Mouse (Mus musculus) left cerebral cortex, postnatal 14 days (tissue): Measurements from ENCODE around the gene Akap8l. TPM values are rescaled to one million over a fixed set of nuclear protein-coding genes. Genes with fewer than 3 reads are reported as not detected.

Experiments used
- DNase-seq, 2 experiments: peaks; one replicate each; pipeline ENCODE4 v3.0.0; 2021 to 2022; ENCODE audit warnings: low spot score in 2 of 2, mixed read lengths in 1 of 2
- intact Hi-C: fragments of 180-260 bp; cut with DNase I; formaldehyde crosslinking; loops from one replicate; pipeline ENCODE4 v1.15.1; 2025
- total RNA-seq, 2 experiments: library from RNA; stranded (reverse); gene quantifications; 2 replicates each; pipeline ENCODE4 v1.2.3; 2021

Gene Akap8l
- total RNA-seq, 2 experiments from 2014 or later, result 164 to 175 TPM

DNA sequence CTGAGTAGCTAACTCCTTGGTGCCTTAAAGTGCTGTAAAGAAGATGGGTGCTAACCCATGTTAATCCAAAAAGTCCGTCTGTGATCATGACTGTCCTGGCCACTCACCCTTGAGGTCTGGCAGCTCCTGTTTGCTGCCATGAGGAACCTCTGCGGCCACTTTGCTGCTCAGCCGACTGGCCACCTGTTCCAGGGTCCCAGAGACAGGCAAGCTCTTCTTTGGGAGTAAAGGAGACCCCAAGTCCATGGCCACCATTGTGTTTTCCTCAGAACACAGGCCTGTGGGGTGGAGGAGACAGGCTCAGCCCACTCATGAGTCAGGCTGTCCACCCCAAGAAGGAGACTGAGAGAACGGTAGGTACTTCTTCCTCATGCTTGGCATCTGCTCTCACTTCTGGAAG is 12.3 kb upstream of the Akap8l start:
- no peak for DNase-seq
- intact Hi-C loops, result no loop called here

DNA sequence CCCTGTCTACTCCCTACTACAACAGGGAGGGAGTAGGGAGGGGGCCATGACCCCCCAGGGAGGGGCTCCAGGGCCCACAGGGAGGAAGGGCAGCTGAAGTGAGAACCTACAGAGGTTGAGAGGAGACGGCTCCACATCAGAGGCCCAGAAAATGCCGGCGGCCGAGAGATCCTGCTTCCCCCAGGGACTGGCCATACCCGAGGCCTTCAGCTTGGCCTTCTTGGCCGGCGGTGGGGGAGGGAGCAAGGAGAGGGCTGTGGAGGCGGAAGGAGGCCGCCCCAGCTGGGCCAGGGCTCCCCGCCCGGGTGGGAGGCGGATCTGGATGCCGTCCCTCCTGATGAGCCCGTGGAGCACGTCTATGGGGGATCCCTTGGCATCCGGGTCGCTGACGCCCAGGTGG is 9.5 kb upstream of the Akap8l start:
- intact Hi-C loops, result no loop called here
- DNase-seq, result no peak

DNA sequence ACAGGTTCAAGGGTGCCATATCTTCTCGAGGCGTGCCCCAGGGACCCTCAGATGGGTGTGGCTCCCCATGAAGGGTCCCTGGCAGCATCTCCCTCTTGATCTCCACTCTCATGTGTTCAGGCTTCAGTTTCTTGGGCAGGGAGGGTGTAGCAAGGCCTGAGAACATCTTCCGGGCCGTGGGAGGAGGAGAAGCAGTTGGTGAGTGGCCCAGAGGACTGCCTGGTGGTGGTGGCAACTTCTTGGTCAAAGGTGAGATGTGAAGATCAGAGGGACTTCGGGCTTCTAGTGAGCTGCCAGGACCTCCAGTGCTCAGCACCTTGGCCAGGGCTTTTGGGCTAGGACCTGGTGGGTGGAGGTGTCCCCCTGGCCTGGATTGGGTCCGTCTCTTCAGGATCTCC is 8.5 kb upstream of the Akap8l start:
- DNase-seq, result no peak
- intact Hi-C loops, result no loop called here

DNA sequence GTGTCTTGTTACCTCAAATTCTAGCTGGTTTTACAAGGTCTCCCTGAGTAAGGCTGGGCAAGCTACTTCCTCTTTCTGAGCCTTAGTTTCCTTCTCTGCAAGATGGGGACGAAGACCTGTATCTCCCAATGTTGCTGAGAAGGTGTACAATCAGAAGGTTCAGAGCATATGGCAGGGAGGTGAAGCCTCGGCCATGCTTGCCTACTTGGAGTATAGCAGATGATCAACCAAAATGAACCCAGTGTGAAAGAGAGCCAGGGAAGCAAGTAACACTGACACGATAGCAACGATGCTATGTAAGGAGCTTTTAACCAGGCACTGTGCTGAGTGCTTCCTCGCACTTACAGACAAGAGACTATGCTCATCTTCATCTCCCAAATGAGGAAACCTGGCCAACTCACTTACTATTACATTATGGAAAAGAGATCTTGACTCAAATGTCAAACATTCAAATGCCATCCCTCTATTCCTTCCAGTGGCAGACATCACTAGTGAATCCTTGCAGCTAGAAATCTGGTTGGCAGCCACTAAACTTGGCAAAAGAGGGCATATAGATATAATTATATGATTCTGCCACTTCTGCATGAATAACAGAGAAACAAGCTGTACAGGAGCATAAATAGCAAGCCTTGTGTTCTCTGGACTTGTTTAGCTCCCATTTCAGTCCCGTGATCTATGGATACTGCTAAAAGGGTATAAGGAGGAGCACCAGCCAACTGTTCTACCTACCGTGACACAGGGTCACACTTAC is 8.0 kb upstream of the Akap8l start:
- peak in 1 of 2 experiments; percentile 73 for DNase-seq
- intact Hi-C loops, result no loop called here

DNA sequence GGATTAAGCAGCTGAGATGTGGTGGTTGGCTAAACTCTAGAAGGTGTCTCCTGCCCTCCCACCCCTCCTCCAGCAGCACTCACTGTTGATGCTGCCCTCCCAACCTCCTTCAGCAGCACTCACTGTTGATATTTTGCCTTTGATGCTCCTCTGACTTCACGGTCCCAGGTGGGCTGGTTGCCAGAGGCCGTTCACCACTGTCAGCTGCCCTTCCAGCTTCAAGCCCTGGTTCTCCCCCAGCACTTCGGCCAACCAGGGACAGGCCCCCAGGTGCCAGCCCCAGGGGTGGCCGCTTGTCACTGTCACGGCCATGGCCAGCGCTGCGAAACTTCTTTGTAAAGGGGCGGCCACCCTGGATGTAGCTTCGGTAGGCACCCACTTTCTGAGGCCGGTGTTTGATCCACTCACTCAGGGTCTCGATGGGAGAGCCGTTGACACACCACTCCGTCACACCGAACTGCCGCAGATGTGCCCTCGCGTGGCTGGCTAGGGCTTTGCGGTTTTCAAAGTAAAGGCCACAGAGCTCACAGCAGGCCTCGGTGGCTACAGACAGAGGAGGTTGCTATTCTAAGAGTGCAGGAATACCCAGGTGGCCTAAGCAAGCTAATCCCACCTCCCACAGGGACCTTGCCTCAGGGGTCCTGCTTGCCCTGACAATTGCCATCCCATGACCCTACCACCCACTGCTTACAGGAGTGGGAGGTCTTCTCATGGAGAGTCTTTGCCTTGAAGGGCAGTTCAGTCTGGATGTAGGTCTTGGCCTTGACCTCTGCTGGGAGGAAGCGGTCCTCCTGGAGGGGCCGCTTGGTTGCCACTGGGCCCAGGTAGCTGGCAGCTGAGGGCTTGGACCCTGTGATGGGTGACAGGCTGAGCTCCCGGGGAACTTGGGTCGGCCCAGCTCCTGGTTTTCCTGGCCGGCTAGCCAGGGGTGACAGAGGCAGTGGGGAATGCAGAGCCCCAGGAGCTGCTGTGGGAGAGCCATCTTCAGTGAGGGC is 6.7 kb upstream of the Akap8l start:
- DNase-seq, result no peak
- intact Hi-C loops, result no loop called here

DNA sequence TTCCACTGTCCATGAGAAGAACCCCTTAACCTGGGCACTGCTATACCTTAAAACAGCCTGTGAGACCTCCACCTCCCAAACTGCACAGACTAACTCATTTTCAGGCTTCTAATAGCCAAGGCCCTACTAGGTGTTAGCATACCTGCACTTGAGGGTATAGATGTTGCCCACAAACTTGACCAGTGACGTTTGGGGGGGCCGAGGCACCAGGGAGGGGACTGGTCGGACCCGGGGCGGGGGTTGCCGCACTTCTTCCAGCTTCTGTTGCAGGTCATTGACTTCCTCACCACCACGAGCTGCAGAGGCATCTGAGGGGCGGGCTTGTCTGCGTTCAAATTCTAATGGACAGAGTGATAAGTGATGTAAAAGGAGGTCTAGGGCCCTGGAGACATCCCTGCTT is 5.9 kb upstream of the Akap8l start:
- intact Hi-C loops, result no loop called here
- no peak for DNase-seq

DNA sequence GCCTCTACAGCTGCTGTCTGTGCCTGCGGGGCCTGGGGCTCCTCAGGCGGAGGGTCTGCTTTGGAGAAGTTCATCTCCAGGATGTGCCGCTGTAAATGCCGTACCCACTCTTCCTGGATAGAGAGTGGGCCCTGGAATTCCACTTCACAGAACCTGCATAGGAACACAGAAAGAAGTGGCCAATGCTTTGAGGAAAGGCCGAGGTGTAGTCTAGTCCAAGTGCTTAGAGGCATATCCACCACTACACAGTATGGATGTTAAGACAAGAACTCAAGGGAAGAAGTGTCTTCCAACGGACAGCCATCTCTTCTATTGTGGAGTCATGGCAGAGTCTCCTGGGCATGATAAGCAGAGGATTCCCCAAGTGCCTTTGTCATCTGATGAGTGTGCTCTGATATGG is 4.6 kb upstream of the Akap8l start:
- intact Hi-C loops, result no loop called here
- no peak for DNase-seq

DNA sequence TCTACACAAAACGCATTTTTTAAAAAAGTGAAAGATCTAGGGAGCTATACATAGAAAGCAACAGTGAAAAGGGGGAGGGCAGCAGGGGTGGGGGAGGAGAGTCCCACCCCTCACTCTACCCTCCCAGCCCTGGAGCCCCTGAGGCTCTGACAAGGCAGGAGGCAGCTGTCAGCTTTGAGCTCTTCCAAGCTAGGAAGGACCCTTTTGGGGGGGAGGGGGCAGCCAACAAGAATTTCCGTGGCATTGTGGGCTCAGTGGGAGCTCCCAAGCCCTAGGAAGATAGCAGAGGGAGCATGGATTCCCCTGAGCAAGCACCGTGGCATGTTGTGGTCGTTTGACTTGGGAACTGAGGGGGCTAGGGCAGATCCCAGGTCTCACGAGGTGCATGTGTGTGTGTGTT is 3.8 kb upstream of the Akap8l start:
- intact Hi-C loops, result no loop called here

DNA sequence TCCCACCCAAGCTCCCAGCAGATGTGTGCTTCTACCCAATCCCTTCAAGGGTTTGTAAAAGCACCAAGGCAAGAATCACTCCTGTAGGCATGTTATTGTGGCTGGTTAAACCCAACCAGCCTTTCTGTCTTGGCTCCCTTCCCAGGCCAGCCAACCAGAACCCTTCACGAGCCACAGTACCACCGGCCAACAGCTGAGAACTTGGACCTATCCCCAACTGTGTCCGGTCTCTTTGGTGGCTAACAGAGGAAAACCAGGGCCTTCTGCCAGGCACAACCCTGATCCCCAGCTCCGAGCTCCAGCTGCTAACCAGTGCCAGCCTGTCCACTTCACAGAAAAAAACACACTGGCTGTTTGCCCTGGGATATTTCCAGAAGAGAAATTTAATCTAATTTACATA is 3.3 kb upstream of the Akap8l start:
- intact Hi-C loops, result no loop called here
- peak; percentile 65 to 76 for DNase-seq

More for the DNA sequence above, 3.8 kb upstream of the Akap8l start:
- DNase-seq, result no peak

DNA sequence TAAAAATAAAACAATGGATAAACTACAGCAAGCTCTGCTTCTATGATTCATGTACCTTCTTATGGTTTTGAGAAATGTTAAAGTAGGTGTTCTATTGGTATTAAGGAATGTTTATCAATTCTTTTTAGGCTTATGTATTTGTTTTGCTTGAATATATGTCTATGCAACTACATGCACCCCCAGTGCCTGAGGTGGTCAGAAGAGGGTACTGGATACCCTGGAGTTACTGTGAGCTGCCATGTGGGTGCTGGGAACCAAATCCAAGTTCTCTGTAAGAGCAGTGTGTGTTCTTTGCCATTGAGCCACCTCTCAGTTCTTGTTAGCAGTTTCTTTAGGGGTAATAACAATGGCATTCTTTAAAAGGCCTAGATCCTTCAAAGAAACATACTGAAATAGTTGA is 1.3 kb upstream of the Akap8l start:
- intact Hi-C loops, result no loop called here
- no peak for DNase-seq

DNA sequence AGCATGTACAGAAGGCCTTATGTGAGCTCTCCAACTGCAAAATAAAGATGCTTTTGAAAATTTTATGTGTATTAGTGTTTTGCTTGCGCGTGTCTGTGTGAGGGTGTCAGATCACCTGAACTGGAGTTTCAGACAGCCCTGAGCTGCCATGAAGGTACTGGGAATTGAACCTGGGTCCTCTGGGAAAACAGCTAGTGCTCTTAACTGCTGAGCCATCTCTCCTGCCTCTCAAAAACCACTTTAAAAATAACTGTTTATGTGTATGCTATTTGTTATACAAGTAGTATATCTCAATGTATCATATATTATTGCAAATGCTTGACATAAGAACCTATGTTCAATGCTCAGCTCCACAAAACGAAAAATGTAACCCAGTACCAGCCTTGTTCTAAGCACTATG is 862 bp upstream of the Akap8l start:
- intact Hi-C loops, result no loop called here
- no peak for DNase-seq

DNA sequence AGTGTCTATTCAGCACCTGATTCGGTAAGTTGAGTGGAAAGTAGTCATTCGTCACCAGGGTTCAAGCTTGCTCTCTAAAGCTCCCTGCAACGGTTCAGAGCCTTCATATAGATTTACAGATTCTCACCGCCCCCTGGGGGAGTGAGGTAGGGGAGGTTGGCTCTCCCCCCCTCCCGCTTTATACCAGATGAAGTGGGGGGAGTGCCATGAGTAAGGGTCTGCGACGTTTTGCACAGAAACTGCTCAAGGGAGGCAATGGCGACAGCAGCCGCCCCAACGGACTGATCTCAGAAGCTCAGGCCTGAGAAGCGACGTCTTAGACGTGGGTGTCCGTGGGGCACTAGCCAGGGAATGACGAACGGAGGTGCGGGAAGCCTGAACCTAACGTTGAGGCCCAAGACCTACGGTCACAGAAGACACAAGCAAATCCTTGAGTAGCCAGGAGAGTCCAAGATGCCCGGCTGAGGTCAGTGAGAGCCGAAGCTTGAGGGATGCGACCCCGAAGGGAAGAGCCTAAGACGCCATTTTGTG is 491 bp downstream of the Akap8l start:
- intact Hi-C loops, result loop anchor here (5.0 kb wide), 2 partner anchors 37 to 82 kb away; partner anchors contain the start of gene Wiz
- DNase-seq, result peak in 1 of 2 experiments; percentile 57

DNA sequence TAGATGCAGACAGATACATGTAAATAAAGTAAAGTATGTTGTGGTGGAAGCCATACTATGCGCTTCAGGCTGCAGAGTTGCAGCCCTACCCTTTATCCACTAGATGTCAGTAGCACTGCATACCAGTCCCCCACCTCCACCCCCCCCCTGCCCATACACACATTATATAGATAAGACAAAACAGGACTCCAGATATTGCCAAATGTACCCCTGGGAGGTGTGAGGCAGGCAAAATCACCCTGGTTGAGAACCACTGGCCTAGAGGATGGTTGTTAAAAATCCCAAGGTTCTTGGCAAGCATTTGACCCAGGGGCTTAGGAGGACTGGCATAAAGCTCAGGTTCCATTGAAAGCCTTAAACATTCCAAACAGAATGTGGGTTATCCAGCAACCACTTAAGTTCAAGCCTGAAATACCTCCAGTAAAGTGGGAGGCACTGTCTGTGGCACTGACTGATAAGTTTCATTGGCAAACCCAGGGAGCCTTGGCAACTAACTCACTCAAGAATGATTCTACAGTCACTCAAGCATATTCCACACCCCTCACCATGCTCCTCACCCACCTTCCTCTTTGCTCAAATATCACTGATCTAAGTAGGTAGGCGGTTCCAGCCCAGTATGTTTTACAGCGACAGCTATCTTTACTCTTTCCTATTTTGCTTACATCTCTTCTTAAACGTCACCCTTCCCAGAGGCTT is 1.2 kb downstream of the Akap8l start:
- DNase-seq, result peak; percentile 60 to 78

DNA sequence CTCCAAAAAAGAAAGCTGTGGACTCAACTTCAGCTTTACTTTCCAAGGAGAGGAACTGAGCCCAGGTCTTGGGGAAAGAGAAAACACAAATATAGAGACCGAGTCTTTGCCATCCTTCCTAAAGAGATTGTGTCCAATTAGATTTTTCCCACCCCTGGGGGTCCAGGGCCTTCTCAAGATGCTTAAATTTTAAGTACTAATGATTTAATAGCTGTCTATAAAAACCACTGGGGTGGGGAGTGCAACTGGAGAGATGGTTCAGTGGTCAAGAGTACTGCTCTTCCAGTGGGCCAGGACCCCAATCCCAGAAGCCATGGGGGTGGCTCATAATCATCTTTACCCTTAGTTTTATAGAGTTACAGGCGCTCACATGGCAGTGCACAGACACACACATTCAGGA is 2.0 kb downstream of the Akap8l start:
- intact Hi-C loops, result loop anchor here (1.0 to 5.0 kb wide), 3 partner anchors 39 to 146 kb away; partner anchors contain the start of gene Wiz
- no peak for DNase-seq

More for the DNA sequence above, 1.2 kb downstream of the Akap8l start:
- intact Hi-C loops, result loop anchor here (5.0 kb wide), 2 partner anchors 38 to 83 kb away; partner anchors contain the start of gene Wiz

DNA sequence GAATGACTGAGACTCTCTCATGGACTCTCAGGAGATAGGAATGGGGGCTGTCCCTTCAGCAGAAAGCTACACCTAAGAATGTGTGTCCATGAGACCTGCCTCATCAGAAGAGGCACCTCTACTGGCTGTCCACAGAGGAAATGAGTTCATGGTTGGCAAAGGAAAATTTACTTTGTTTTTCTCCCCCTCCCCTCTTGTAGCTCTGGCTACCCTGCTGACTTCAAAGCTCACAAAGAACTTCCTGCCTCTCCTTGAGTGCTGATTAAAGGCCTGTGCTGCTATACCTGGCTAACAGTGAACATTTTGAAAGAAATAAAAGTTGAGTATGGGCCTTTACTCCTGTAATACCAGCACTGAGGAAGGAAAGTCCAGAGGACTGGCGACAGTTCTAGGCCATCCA is 9.3 kb downstream of the Akap8l start:
- intact Hi-C loops, result no loop called here

DNA sequence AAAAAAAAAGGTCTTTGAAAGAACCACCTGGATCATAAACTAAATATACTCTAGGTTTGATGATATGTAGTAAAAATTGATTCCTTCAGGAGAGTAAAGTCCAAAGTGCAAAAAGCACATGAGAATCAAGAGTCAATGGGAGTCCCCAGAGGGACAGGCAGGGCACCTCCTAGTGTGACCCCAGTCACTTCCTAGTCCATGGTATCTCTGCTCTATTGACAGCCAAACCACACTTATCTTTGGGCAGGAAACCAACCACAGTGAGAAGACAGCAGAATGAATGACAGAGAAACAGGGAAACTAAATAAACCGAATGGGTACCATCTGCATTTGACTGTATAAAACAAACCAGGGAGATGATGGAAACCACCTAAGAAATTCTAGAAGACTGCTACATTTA is 10.3 kb downstream of the Akap8l start:
- DNase-seq, result no peak
- intact Hi-C loops, result no loop called here

More for the DNA sequence above, 9.3 kb downstream of the Akap8l start:
- no peak for DNase-seq

DNA sequence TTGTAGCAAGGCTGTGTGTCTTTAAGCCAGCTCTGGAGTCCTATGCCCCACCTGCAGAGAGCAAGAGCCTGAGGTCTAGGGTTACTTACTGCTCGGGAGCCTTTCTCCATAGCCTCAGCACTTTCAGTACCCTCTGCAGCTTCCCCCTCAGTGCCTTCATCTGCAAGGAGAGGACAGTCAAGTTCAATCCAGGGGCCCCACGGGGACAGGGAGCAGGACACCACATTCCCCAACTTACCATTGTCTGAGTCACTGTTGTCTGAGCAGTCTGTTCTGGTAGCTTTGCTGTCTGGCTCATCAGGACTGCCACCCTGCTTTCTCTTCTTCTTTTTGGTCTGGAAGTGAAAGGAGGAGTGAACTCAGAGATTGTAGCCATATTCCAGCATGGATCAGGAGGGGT is 14.5 kb downstream of the Akap8l start:
- no peak for DNase-seq
- intact Hi-C loops, result no loop called here

DNA sequence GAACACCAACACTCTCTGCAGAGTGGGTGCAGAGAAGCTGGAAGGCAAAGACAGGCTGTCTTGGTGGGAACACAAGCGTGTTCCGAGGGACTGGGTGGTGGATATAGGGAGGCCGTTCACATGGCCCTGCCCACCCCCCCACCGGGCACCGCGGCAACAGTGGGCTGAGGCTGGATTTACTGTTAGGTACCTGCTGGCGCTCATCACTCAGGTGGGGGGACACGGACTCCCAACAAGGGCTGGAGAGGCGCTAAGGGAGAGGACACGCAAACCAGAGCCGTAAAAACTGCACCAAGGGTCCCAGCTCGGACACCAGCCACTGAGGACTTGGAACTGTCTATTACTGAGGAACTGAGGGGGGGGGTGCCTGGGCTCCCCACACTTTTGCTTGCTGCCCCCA is 15.5 kb downstream of the Akap8l start:
- DNase-seq, result no peak
- intact Hi-C loops, result no loop called here

DNA sequence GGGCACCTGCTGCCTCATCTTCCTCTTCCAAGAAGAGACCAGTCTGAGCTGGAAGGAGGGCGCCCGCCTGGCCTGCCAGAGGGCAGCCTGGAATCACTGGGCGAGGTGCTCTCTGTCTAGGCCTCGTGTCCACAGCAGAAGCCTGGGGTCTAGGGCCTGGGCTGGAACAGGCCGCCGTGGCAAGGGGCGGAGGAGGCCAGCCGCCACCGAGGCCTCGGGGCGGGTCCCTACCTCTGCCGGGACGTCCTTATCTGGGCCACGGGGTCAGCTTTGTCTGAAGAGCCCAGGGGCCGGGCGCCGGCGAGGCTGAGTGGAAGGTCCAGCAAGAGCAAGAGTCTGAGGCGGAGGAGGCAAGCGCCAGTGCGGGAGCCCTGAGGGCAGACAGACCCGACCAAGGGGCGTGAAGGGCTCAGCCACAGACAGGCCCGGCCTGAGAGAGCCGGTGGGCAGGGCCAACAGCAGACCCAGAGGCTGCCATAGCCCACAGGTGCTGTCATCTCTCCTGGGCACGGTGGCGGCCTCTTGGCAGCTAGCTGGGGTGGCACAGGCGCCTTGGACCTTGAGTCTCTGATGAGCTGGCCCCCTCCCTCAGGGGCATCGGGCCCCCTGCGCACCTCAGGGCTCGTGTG is 16.6 kb downstream of the Akap8l start:
- intact Hi-C loops, result no loop called here
- no peak for DNase-seq
